Mouse (Mus musculus) testis, adult 2 months (tissue): Measurements from ENCODE around the gene Esrrg. TPM values are rescaled to one million over a fixed set of nuclear protein-coding genes. Genes with fewer than 3 reads are reported as not detected.

Experiments
- H3K27ac ChIP-seq: fragments of 200-500 bp; 2 replicates; pipeline ENCODE4 v1.5.1; 2012; ENCODE audit warnings: low read depth, low read length; ENCODE audit not compliant: control insufficient read depth, insufficient read depth
- H3K27me3 ChIP-seq: fragments of 200-500 bp; 2 replicates; pipeline ENCODE4 v1.6.1; 2012; ENCODE audit warnings: mild to moderate bottlenecking, low read length, moderate library complexity; ENCODE audit not compliant: control insufficient read depth, insufficient read depth
- H3K36me3 ChIP-seq: fragments of 200-500 bp; 2 replicates; pipeline ENCODE4 v1.6.1; 2012; ENCODE audit warnings: mild to moderate bottlenecking, low read length; ENCODE audit not compliant: control insufficient read depth, insufficient read depth
- H3K4me1 ChIP-seq: fragments of 200-500 bp; 2 replicates; pipeline ENCODE4 v1.6.1; 2012; ENCODE audit warnings: low read length; ENCODE audit not compliant: control insufficient read depth, insufficient read depth
- H3K4me3 ChIP-seq: fragments of 200-500 bp; 2 replicates; pipeline ENCODE4 v1.5.1; 2012; ENCODE audit warnings: low read depth, mild to moderate bottlenecking, low read length, moderate library complexity, mixed read lengths; ENCODE audit not compliant: control insufficient read depth
- CTCF ChIP-seq: fragments of 200-500 bp; IDR thresholded peaks from 2 replicates; pipeline ENCODE4 v1.5.1; 2012; ENCODE audit warnings: low read depth, mild to moderate bottlenecking, inconsistent platforms, low read length, moderate library complexity; ENCODE audit not compliant: control insufficient read depth, insufficient read depth, insufficient replicate concordance
- POLR2A ChIP-seq: fragments of 200-500 bp; IDR thresholded peaks from 2 replicates; pipeline ENCODE4 v1.6.1; 2012; ENCODE audit warnings: low read depth, mild to moderate bottlenecking, inconsistent platforms, low read length, moderate library complexity; ENCODE audit not compliant: control insufficient read depth
- polyA plus RNA-seq: library from polyadenylated mRNA; depleted of rRNA; stranded (reverse); fragments of >200 nt; gene quantifications from 2 replicates; pipeline ENCODE4 v1.2.3, GENCODE M21; 2012

Esrrg gene
- polyA plus RNA-seq, 1 experiment, result 0.28 TPM

DNA sequence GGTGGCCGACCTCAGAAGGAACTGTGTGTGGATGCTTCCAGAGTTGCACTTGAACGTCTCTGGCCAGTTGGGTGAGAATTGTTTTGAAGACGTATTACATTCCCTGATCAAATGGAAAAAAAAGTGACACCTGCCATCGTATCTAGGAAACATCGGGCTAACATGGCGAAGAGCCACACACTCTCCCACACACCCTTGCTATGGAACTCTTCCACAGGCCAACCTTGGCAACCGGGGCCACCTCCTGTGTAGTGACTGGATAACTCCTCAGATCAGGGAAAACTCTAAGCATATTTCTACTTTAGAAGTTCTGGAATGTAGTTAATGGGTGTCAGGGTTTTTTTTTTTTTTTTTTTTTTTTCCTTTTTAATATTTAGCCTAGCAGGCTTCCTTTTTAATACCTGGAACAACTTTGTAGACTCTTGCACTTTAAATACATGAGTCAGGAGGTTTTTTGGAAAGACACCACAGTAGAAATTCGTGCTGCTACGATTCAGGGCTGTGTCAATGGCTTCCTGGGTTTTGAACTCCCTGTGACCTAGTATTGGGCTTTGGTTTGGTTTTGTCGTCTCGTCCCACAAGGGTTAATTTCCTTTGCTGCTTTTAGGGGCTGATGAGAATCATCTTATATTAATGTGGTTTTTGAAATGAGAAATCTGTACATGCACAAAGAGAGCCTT is 83.4 kb downstream of the Esrrg start:
- Histone ChIP-seq H3K36me3 (no peaks in the 10 kb centered on the region), H3K27me3 (no peaks in the 10 kb centered on the region), H3K27ac (no peak overlapping the region), H3K4me3 (no peak overlapping the region), H3K4me1 (no peaks in the 10 kb centered on the region)
- TF ChIP-seq POLR2A (no peak), CTCF (no peak)

DNA sequence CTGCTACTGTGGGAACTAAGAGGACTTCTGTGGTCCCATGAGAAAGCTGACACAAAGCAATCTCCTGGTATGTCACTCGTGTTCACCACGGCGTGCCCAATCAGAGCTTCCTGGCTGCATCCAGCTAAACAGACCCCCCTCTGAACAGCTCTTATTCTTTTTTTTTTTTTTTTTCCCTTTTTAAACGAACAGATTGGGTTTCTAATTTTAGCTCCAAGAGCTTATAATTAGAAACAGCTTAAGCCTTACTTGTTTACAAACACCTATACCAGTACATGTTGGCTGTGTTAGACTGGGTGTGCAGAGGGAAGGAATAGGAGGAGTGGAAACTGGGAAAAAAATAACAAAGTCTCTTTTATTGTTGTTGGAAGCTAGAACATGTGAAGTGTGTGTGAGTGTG is 86.3 kb downstream of the Esrrg start:
- TF ChIP-seq CTCF (no peak), POLR2A (no peak)
- Histone ChIP-seq H3K4me3 (no peak overlapping the region), H3K27me3 (no peaks in the 10 kb centered on the region), H3K4me1 (no peaks in the 10 kb centered on the region), H3K27ac (no peak overlapping the region), H3K36me3 (no peaks in the 10 kb centered on the region)

DNA sequence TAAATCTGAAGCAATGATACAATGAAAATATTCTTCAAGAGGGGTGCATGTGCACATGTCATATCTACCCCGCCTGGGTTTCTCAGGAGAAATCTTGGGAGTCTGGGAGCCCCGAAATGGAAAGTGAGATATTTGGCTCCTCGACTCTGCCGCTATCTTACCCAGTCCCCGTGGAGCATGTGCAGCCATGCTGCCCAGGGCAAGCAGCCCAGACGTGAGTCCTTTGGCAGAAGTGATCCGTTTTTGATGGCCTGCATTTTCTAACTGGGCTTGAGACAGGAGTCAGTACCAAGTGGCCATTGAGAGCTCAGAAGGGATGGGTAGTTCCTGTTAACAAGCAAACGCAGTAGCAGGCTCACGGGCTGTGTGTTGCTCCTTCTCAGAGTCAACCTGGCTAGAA is 89.6 kb downstream of the Esrrg start:
- no peaks in the 10 kb centered on the region for H3K36me3 ChIP-seq
- no peaks in the 10 kb centered on the region for H3K27me3 ChIP-seq
- no peak overlapping the region for H3K27ac ChIP-seq
- no peaks in the 10 kb centered on the region for H3K4me1 ChIP-seq
- no peak for TF ChIP-seq POLR2A
- TF ChIP-seq CTCF, result no peak
- H3K4me3 ChIP-seq, result no peak overlapping the region

DNA sequence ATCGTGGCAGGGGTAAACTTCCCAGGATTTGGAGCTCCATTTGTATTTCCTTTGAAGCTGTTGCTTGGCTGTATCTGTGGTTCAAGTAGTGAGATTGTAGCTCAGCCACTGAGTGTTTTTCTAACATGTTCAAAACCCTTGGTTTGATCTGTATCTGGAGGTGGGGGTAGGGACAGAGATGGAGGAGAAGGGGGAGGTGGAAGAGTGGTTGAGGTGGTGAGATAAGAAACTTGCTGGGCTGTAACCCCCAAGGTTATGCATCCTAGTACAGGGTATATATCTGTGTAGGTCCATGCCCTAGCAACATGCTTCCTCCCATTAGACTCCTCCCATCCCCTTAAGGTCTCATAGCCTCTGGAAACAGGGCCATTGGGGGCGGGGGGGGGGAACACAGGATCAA is 92.4 kb downstream of the Esrrg start:
- TF ChIP-seq POLR2A (no peak), CTCF (no peak)
- no peak overlapping the region for H3K27ac ChIP-seq
- H3K36me3 ChIP-seq, result no peaks in the 10 kb centered on the region
- no peak overlapping the region for H3K4me3 ChIP-seq
- no peaks in the 10 kb centered on the region for H3K27me3 ChIP-seq
- no peaks in the 10 kb centered on the region for H3K4me1 ChIP-seq

DNA sequence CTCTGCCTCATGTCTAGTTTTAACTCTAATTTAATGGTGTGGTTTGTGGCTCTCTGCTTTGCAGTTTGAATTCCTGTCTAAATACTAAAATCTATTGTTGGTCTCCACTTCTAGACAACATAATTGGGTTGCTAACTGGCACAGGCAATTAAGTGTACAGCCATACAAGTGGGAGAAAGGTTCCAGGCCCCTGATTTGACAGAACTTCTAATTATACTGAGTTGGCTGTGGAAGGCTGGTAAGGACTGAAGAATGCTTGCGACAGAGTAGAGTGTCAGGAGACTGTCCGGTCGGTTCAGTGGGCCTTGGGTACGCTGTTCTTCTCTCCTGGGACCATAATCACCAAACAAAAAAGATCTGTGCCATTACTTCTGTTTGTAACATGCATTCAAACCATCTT is 96.3 kb downstream of the Esrrg start:
- H3K4me1 ChIP-seq, result no peaks in the 10 kb centered on the region
- no peak overlapping the region for H3K4me3 ChIP-seq
- H3K27ac ChIP-seq, result no peak overlapping the region
- H3K36me3 ChIP-seq, result no peaks in the 10 kb centered on the region
- H3K27me3 ChIP-seq, result no peaks in the 10 kb centered on the region
- TF ChIP-seq POLR2A (no peak), CTCF (no peak)

DNA sequence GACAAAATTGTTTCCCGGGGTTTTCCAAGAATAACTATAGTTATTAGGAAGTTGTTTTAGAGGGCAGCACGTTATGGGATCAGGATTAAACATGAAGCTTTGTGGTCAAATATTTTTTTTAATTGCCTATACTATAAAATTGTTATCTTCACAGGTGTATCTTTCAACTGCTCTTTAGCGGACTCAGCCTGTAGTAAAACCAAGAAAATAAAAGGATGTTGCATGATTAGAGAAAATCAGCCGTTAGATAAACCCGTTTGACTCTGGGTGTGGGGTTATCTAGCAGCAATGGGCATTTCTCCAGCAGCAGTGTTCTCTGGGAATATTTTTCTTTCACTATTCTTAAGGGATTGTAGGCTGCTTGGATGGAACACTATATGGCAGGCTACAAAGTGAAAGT is 96.8 kb downstream of the Esrrg start:
- Histone ChIP-seq H3K4me3 (no peak overlapping the region), H3K36me3 (no peaks in the 10 kb centered on the region), H3K27me3 (no peaks in the 10 kb centered on the region), H3K27ac (no peak overlapping the region), H3K4me1 (no peaks in the 10 kb centered on the region)
- no peak for TF ChIP-seq POLR2A
- TF ChIP-seq CTCF, result no peak

DNA sequence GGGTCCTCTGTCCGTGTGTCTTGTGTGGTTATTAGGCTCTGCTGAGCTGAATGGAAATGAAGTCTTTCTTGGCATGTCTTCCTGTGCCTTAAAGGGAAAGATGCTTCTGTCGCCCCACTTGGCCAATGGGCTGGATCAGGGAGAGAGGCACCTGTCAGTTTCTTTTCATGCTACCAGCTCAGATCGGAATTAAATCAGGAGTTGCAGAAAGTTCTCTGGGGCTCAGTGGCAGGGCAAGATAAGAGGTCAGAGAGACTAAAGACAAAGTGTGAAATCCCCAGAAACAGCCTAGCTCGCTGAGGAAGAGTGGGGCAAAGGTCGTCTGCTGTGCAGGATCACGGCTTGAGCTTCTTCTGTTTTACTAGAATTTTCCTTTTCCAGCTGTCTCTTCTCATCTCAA is 97.5 kb downstream of the Esrrg start:
- Histone ChIP-seq H3K27ac (no peak overlapping the region), H3K36me3 (no peaks in the 10 kb centered on the region), H3K27me3 (no peaks in the 10 kb centered on the region), H3K4me1 (no peaks in the 10 kb centered on the region), H3K4me3 (no peak overlapping the region)
- TF ChIP-seq POLR2A, result no peak
- no peak for TF ChIP-seq CTCF
